Mouse (Mus musculus) heart, embryonic 10.5 days (tissue): ENCODE results near the gene Arhgef17. TPM values are rescaled to one million over a fixed set of nuclear protein-coding genes. Genes with fewer than 3 reads are reported as not detected.
A peak's percentile ranks its signal among the peaks of the same experiment; 100 is the strongest.

ENCODE experiments used
- DNase-seq: peaks from one replicate; pipeline ENCODE4 v3.0.0-alpha.2; 2017; ENCODE audit warnings: low spot score
- H3K27ac ChIP-seq: fragments of 300-500 bp; sonication (generic); 2 replicates; pipeline ENCODE4 v1.5.1; 2016; ENCODE audit warnings: mild to moderate bottlenecking
- H3K27me3 ChIP-seq: fragments of 300-500 bp; sonication (generic); 2 replicates; pipeline ENCODE4 v1.6.1; 2016; ENCODE audit warnings: mild to moderate bottlenecking; ENCODE audit not compliant: poor library complexity, insufficient read depth, severe bottlenecking
- H3K36me3 ChIP-seq: fragments of 300-500 bp; sonication (generic); 2 replicates; pipeline ENCODE4 v1.6.1; 2016; ENCODE audit warnings: mild to moderate bottlenecking, moderate library complexity
- H3K4me1 ChIP-seq: fragments of 300-500 bp; sonication (generic); 2 replicates; pipeline ENCODE4 v1.6.1; 2016; ENCODE audit warnings: mild to moderate bottlenecking
- H3K4me3 ChIP-seq: fragments of 300-500 bp; sonication (generic); 2 replicates; pipeline ENCODE4 v1.5.1; 2016; ENCODE audit warnings: mild to moderate bottlenecking, moderate library complexity
- H3K9me3 ChIP-seq: fragments of 300-500 bp; sonication (generic); 2 replicates; pipeline ENCODE4 v1.6.1; 2016; ENCODE audit warnings: mild to moderate bottlenecking, moderate library complexity
- WGBS: fragments of 180-500 bp; shearing (Covaris S2); methylation state at CpG from one replicate; pipeline ENCODE4 v1.1.7; 2016; 5-methylcytosine and 5-hydroxymethylcytosine counted together
- polyA plus RNA-seq: library from polyadenylated mRNA; unstranded; fragments of >200 nt; fragmentation: Nextera tagmentation; extraction: Ambion mirVana; gene quantifications from 2 replicates; pipeline ENCODE4 v1.2.1, GENCODE M21; 2016

The Arhgef17 gene
- polyA plus RNA-seq, 1 experiment from 2014 or later, result 10.1 TPM

- peak overlapping the region; percentile 82; the same call in 1 of the 2 replicates for H3K27ac ChIP-seq
- peaks cover 45% of the 10 kb centered on the region for H3K36me3 ChIP-seq
- H3K4me3 ChIP-seq, result no peak overlapping the region
- DNase-seq, result no peak
- H3K9me3 ChIP-seq, result no peaks in the 10 kb centered on the region
- peaks cover 100% of the 10 kb centered on the region for H3K4me1 ChIP-seq
- H3K27me3 ChIP-seq, result no peaks in the 10 kb centered on the region
- 88% methylated on average over 5 of the region's 5 CpGs for WGBS
Observed at GRCm38 (mm10) chr7:100921289-100921688, 10.6 kb downstream of the Arhgef17 start.

DNA sequence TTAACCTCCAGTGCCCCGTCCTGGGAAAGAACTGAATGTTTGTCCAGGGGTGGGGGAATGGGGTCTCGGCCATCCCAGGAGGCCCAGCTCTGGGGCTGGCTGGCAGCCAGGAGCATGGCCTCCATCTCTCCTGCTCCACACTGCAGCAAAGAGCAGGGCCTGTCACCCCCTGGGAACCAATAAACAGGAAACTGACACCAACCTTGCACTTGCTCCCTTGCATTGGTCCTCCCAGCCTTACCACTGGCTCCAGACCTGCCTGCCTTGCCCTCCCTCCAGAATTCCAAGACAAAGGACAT is 12.1 kb downstream of the Arhgef17 start:
- Histone ChIP-seq H3K36me3 (peaks cover 49% of the 10 kb centered on the region), H3K27me3 (no peaks in the 10 kb centered on the region), H3K4me3 (peak overlapping the region; percentile 39), H3K9me3 (no peaks in the 10 kb centered on the region), H3K27ac (peak overlapping the region; percentile 85), H3K4me1 (peaks cover 100% of the 10 kb centered on the region)
- 4% methylated on average over 2 of the region's 2 CpGs for WGBS
- DNase-seq, result no peak

- H3K36me3 ChIP-seq, result peaks cover 46% of the 10 kb centered on the region
- H3K27me3 ChIP-seq, result no peaks in the 10 kb centered on the region
- no peaks in the 10 kb centered on the region for H3K9me3 ChIP-seq
- WGBS, result 37% methylated on average over 7 of the region's 7 CpGs
- H3K27ac ChIP-seq, result peak overlapping the region; percentile 85
- peak overlapping the region; percentile 39 for H3K4me3 ChIP-seq
- H3K4me1 ChIP-seq, result peaks cover 100% of the 10 kb centered on the region
- DNase-seq, result no peak
Observed at GRCm38 (mm10) chr7:100919006-100919808, 12.7 kb downstream of the Arhgef17 start.

DNA sequence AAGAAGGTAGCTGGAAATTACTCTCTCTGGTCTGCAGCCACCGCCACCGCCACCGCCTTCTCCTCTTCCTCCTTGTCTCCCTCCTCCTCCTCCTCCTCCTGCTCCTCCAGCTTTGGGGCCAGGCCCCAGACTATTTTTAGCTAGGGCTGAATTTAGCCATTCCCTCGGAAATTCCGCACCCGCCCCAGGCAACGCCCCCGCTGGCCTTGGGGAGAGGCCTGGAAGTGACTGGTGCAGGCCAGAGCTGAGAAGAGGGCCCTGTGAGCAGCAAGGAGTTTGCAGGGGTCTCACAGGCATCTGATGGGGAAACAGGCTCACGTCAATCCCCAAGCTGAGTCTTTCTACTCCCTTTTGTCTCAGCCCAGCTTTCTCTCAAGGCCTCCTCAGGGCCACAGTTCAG is 13.7 kb downstream of the Arhgef17 start:
- Histone ChIP-seq H3K4me1 (peaks cover 100% of the 10 kb centered on the region), H3K27me3 (no peaks in the 10 kb centered on the region), H3K36me3 (peaks cover 41% of the 10 kb centered on the region), H3K27ac (peak overlapping the region; percentile 85), H3K9me3 (no peaks in the 10 kb centered on the region), H3K4me3 (peak overlapping the region; percentile 39)
- 14% methylated on average over 9 of the region's 9 CpGs for WGBS
- DNase-seq, result no peak

DNA sequence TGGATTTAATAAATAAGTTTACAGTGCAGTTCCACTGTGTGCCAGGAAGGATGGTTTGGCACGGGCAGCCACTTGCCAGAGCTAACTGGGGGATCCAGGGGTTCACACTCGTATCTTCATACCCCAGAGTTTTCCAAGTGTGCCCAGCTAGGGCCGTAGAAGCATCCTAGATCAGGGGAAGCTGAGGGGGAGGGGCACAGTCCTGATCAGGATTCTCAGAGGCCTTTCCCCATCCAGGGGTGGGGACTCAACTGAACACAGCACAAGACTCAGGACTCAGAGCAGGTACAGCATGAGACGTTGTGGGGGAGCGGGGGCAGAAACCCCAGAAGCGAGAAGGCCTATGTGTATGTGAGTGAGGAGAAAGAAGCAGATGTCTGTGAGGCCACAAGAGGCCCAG is 14.2 kb downstream of the Arhgef17 start:
- Histone ChIP-seq H3K4me1 (peaks cover 100% of the 10 kb centered on the region), H3K36me3 (peaks cover 37% of the 10 kb centered on the region), H3K27me3 (no peaks in the 10 kb centered on the region), H3K4me3 (peak overlapping the region; percentile 39), H3K9me3 (no peaks in the 10 kb centered on the region), H3K27ac (peak overlapping the region; percentile 85)
- 48% methylated on average over 6 of the region's 6 CpGs for WGBS
- DNase-seq, result no peak

- Histone ChIP-seq H3K4me1 (peaks cover 100% of the 10 kb centered on the region), H3K9me3 (no peaks in the 10 kb centered on the region), H3K27me3 (no peaks in the 10 kb centered on the region), H3K27ac (peak overlapping the region; percentile 85), H3K4me3 (no peak overlapping the region), H3K36me3 (peaks cover 24% of the 10 kb centered on the region)
- no peak for DNase-seq
- WGBS, result 52% methylated on average over 6 of the region's 6 CpGs
Observed at GRCm38 (mm10) chr7:100916526-100916925, 15.4 kb downstream of the Arhgef17 start.

GRCm38 (mm10) chr7:100915204-100915603 is 16.7 kb downstream of the Arhgef17 start:
- Histone ChIP-seq H3K4me3 (no peak overlapping the region), H3K36me3 (peaks cover 16% of the 10 kb centered on the region), H3K27ac (peak overlapping the region; percentile 85), H3K9me3 (no peaks in the 10 kb centered on the region), H3K4me1 (peaks cover 100% of the 10 kb centered on the region), H3K27me3 (no peaks in the 10 kb centered on the region)
- DNase-seq, result no peak
- WGBS, result 70% methylated on average over 5 of the region's 5 CpGs

- WGBS, result 32% methylated on average over 9 of the region's 9 CpGs
- peak overlapping the region; percentile 40 for H3K4me3 ChIP-seq
- DNase-seq, result no peak
Observed at GRCm38 (mm10) chr7:100911791-100912190, 20.1 kb downstream of the Arhgef17 start.

DNA sequence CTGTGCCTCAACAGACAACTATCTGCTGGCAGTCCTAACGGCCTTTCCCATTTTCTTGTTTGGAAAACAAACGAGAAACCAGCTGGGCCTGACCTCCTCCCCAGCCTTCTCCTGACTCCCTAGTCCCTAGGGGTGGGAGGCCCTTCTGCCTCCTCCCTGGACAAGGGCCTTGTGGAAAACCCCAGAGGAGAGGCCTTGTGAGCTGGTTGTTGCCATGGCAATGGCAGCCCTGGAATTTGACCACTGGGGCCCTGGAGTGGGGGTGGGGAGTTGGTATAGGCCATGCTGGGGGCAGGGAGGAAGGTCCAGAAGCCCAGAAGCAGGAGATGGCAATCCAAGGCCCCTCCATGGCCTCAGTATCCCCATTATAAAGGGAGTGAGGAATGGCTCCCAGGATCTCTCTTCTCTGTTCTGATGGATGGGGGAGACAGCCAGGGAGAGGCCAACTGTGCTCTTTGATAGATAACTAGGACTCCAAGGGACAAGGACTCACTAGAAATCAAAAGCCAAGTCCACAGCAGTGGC is 20.6 kb downstream of the Arhgef17 start:
- WGBS, result 7% methylated on average over 2 of the region's 2 CpGs
- no peaks in the 10 kb centered on the region for H3K9me3 ChIP-seq
- H3K27ac ChIP-seq, result peak overlapping the region; percentile 84
- no peaks in the 10 kb centered on the region for H3K27me3 ChIP-seq
- no peak for DNase-seq
- peak overlapping the region; percentile 40 for H3K4me3 ChIP-seq
- H3K36me3 ChIP-seq, result peaks cover 17% of the 10 kb centered on the region
- H3K4me1 ChIP-seq, result peaks cover 97% of the 10 kb centered on the region

More at GRCm38 (mm10) chr7:100911791-100912190, 20.1 kb downstream of the Arhgef17 start:
- Histone ChIP-seq H3K36me3 (peaks cover 22% of the 10 kb centered on the region), H3K27me3 (no peaks in the 10 kb centered on the region), H3K9me3 (no peaks in the 10 kb centered on the region), H3K4me1 (peaks cover 99% of the 10 kb centered on the region), H3K27ac (peak overlapping the region; percentile 84)

DNA sequence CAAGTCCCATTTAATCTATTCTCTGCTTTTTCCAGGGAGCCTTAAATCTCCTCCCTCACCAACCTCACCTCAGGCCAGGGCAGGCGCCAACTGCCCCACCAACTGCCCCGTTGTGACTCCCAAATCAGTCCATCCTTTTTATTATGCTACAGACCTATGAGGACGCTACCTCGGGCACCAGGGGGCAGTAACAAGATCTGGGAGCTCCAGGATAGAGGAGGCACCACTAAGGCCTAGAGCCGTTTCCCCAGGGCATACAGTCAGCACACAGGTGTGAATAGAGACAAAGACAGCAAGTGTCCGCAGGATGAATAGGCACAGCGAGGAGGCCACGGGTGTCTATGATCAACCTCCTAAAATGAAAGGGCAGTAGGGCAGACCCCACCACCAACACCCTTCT is 23.3 kb downstream of the Arhgef17 start:
- Histone ChIP-seq H3K9me3 (no peaks in the 10 kb centered on the region), H3K4me1 (peaks cover 82% of the 10 kb centered on the region), H3K4me3 (no peak overlapping the region), H3K27ac (peak overlapping the region; percentile 77), H3K36me3 (peaks cover 16% of the 10 kb centered on the region), H3K27me3 (no peaks in the 10 kb centered on the region)
- no peak for DNase-seq
- 51% methylated on average over 8 of the region's 8 CpGs for WGBS

GRCm38 (mm10) chr7:100908061-100908460 is 23.8 kb downstream of the Arhgef17 start:
- Histone ChIP-seq H3K36me3 (peaks cover 16% of the 10 kb centered on the region), H3K4me3 (no peak overlapping the region), H3K9me3 (no peaks in the 10 kb centered on the region), H3K27me3 (no peaks in the 10 kb centered on the region), H3K27ac (peak overlapping the region; percentile 77), H3K4me1 (peaks cover 77% of the 10 kb centered on the region)
- WGBS, result 80% methylated on average over 8 of the region's 8 CpGs
- DNase-seq, result no peak

- DNase-seq, result no peak
- H3K4me3 ChIP-seq, result 0 out of 2 replicates have a peak overlapping the region, but pooled peaks have one; percentile 1
- peaks cover 16% of the 10 kb centered on the region for H3K36me3 ChIP-seq
- no peaks in the 10 kb centered on the region for H3K27me3 ChIP-seq
- H3K27ac ChIP-seq, result peak overlapping the region; percentile 77
- 0% methylated on average over 1 of the region's 1 CpGs for WGBS
- no peaks in the 10 kb centered on the region for H3K9me3 ChIP-seq
- H3K4me1 ChIP-seq, result peaks cover 68% of the 10 kb centered on the region
Observed at GRCm38 (mm10) chr7:100907231-100907630, 24.7 kb downstream of the Arhgef17 start.

DNA sequence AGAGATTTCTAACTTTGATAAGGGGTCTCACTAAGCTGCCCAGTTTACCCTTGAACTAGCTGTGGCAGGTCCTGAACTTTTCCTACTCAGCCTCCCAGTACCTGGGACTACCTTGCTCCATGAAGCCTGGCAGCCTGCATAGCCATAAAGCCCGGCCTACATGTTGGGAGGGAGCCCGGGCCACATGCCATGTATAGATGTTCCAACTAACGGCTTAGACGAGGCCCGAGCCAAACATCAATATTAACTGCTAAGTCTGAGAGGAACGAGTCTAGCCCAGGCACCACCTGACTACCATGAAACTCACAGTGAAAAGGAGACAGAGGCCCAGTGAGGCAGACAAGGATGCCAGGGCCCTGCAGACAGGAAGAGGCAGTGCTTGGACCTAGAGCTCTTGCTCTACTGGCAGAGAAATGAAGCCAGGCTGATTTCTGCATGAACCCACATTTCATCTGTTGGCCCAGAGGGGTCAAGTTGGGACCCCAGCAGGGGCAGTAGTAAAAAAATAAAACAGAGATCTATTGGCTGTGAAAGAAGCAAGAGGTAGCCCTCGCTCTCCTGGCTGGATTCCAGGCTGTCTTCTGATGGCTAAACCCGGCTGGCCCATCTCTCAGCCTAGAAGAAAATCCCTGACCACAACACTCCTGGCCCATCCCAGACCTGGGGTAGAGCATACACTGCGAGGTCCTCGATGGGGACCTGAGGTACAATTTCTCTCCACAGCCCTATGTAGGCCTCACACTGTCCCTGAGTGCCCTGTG is 25.7 kb downstream of the Arhgef17 start:
- H3K27ac ChIP-seq, result no peak overlapping the region
- peaks cover 21% of the 10 kb centered on the region for H3K36me3 ChIP-seq
- peaks cover 58% of the 10 kb centered on the region for H3K4me1 ChIP-seq
- H3K4me3 ChIP-seq, result no peak overlapping the region
- no peaks in the 10 kb centered on the region for H3K27me3 ChIP-seq
- 92% methylated on average over 10 of the region's 10 CpGs for WGBS
- no peaks in the 10 kb centered on the region for H3K9me3 ChIP-seq
- DNase-seq, result no peak
